Mouse (Mus musculus): ENCODE data around the gene Fzr1. TPM values are rescaled to one million over a fixed set of nuclear protein-coding genes. Genes with fewer than 3 reads are reported as not detected.

The Fzr1 gene
- total RNA-seq, 2 experiments from 2014 or later: 37.8 to 49.0 TPM

- DNase-seq: no peak
Measured at GRCm38 (mm10) chr10:81402227-81402765, 24.0 kb upstream of the Fzr1 start.

- peak; percentile 55 to 76 for DNase-seq
Measured at GRCm38 (mm10) chr10:81401521-81402226, 23.4 kb upstream of the Fzr1 start.

- DNase-seq: no peak
Measured at GRCm38 (mm10) chr10:81401205-81401520, 22.8 kb upstream of the Fzr1 start.

GRCm38 (mm10) chr10:81400371-81401204 lies 22.3 kb upstream of the Fzr1 start:
- DNase-seq: no peak

- no peak for DNase-seq
Measured at GRCm38 (mm10) chr10:81399798-81400308, 21.5 kb upstream of the Fzr1 start.

- peak in 1 of 2 experiments; percentile 5 for DNase-seq
Measured at GRCm38 (mm10) chr10:81399296-81399695, 21.0 kb upstream of the Fzr1 start.

GRCm38 (mm10) chr10:81396749-81397148 lies 18.4 kb upstream of the Fzr1 start:
- no peak for DNase-seq

- DNase-seq: no peak
Measured at GRCm38 (mm10) chr10:81395865-81396264, 17.5 kb upstream of the Fzr1 start.

GRCm38 (mm10) chr10:81395127-81395526 lies 16.8 kb upstream of the Fzr1 start:
- peak; percentile 55 to 70 for DNase-seq

- no peak for DNase-seq
Measured at GRCm38 (mm10) chr10:81393456-81394063, 15.2 kb upstream of the Fzr1 start.

- DNase-seq: no peak
Measured at GRCm38 (mm10) chr10:81392781-81393185, 14.5 kb upstream of the Fzr1 start, which contains the start of gene Smim24. Gene Smim24 (plus strand): TSS chr10:81393051.

GRCm38 (mm10) chr10:81392270-81392669 lies 14.0 kb upstream of the Fzr1 start:
- DNase-seq: no peak

- DNase-seq: no peak
Measured at GRCm38 (mm10) chr10:81390678-81390965, 12.3 kb upstream of the Fzr1 start.

- peak; percentile 82 for DNase-seq
Measured at GRCm38 (mm10) chr10:81389801-81390677, 11.7 kb upstream of the Fzr1 start.

- peak; percentile 72 to 79 for DNase-seq
Measured at GRCm38 (mm10) chr10:81389373-81389772, 11.1 kb upstream of the Fzr1 start.

GRCm38 (mm10) chr10:81388505-81389055 lies 10.3 kb upstream of the Fzr1 start, which contains the start of gene Gm48552:
Gene Gm48552 (plus strand): TSS chr10:81389005.
- no peak for DNase-seq

- DNase-seq: no peak
Measured at GRCm38 (mm10) chr10:81387716-81388115, 9.4 kb upstream of the Fzr1 start.

- DNase-seq: no peak
Measured at GRCm38 (mm10) chr10:81385603-81386306, 7.4 kb upstream of the Fzr1 start.

GRCm38 (mm10) chr10:81384605-81384982 lies 6.3 kb upstream of the Fzr1 start:
- DNase-seq: no peak

GRCm38 (mm10) chr10:81383802-81384604 lies 5.7 kb upstream of the Fzr1 start, which contains the start of the genes Dohh and Gm48551:
Gene Dohh (plus strand): TSS chr10:81384428.
Gene Gm48551 (plus strand): TSS chr10:81384466.
- peak; percentile 98 to 99 for DNase-seq
